Mouse (Mus musculus) liver, embryonic 14.5 days (tissue): ENCODE measurements around the gene Msi1. TPM values are rescaled to one million over a fixed set of nuclear protein-coding genes. Genes with fewer than 3 reads are reported as not detected.
A peak's percentile ranks its signal among the peaks of the same experiment; 100 is the strongest.

ENCODE experiments used
- ATAC-seq: fragments of 200-750 bp; cut with Nextera tagmentation; 2 replicates; pipeline ENCODE4 v1.8.0; 2017; ENCODE audit warnings: moderate number of reproducible peaks, mild to moderate bottlenecking, moderate library complexity; ENCODE audit not compliant: insufficient read depth
- DNase-seq, 3 experiments: peaks; one replicate each; pipeline ENCODE4 v3.0.0-alpha.2; 2012 to 2013; ENCODE audit warnings: low read depth in 3 of 3, low spot score in 3 of 3
- H3K27ac ChIP-seq: fragments of 300-500 bp; sonication (generic); 2 replicates; pipeline ENCODE4 v1.5.1; 2014; ENCODE audit warnings: moderate library complexity, mild to moderate bottlenecking, control low read depth, inconsistent platforms
- H3K27me3 ChIP-seq: fragments of 300-500 bp; sonication (generic); 2 replicates; pipeline ENCODE4 v1.6.1; 2014; ENCODE audit warnings: mild to moderate bottlenecking, low read length, moderate library complexity; ENCODE audit not compliant: control insufficient read depth, insufficient read depth
- H3K36me3 ChIP-seq: fragments of 300-500 bp; sonication (generic); replicated peaks from 2 replicates; pipeline ENCODE4 v1.6.1; 2014; ENCODE audit warnings: low read depth; ENCODE audit not compliant: control insufficient read depth, insufficient read depth
- H3K4me1 ChIP-seq, 2 experiments: fragments of 200-500 bp in 1 of 2; fragments of 300-500 bp in 1 of 2; sonication (generic) in 1 of 2; replicated peaks; 2 replicates each; pipeline ENCODE4 v1.6.1; 2012 to 2014; ENCODE audit warnings: antibody characterized with exemption in 1 of 2, inconsistent platforms in 1 of 2, low read length in 1 of 2; ENCODE audit not compliant: control insufficient read depth in 2 of 2, insufficient read depth in 2 of 2
- H3K4me2 ChIP-seq: fragments of 300-500 bp; sonication (generic); 2 replicates; pipeline ENCODE4 v1.6.1; 2014; ENCODE audit warnings: low read depth, mild to moderate bottlenecking, control low read depth, moderate library complexity
- H3K4me3 ChIP-seq, 2 experiments: fragments of 200-500 bp in 1 of 2; fragments of 300-500 bp in 1 of 2; sonication (generic) in 1 of 2; 2 replicates each; pipeline ENCODE4 v1.5.1; 2012 to 2014; ENCODE audit warnings: low read depth in 2 of 2, low read length in 2 of 2, mild to moderate bottlenecking in 2 of 2, control low read depth in 1 of 2, inconsistent platforms in 1 of 2, moderate library complexity in 1 of 2; ENCODE audit not compliant: insufficient read depth in 1 of 2
- H3K9ac ChIP-seq: fragments of 300-500 bp; sonication (generic); replicated peaks from 2 replicates; pipeline ENCODE4 v1.6.1; 2014; ENCODE audit warnings: mild to moderate bottlenecking, control low read depth, moderate library complexity
- H3K9me3 ChIP-seq: fragments of 300-500 bp; sonication (generic); 2 replicates; pipeline ENCODE4 v1.6.1; 2016; ENCODE audit warnings: low read length, mixed read lengths; ENCODE audit not compliant: control insufficient read depth
- CTCF ChIP-seq: IDR thresholded peaks from 2 replicates; pipeline ENCODE4 v1.5.1; 2016; ENCODE audit warnings: antibody characterized with exemption, low read depth, control low read depth
- EP300 ChIP-seq: IDR thresholded peaks from 2 replicates; pipeline ENCODE4 v1.6.1; 2016; ENCODE audit warnings: antibody characterized with exemption, low read depth
- WGBS: fragments of 180-500 bp; shearing (Covaris S2); extraction: QIAGEN DNeasy Blood & Tissue Kit; methylation state at CpG from one replicate; pipeline ENCODE4 v1.1.7; 2014; ENCODE audit not compliant: insufficient replicate concordance; 5-methylcytosine and 5-hydroxymethylcytosine counted together
- polyA plus RNA-seq, 2 experiments: library from polyadenylated mRNA; depleted of rRNA in 1 of 2; stranded (reverse) in 1 of 2; unstranded in 1 of 2; fragments of >200 nt; fragmentation: Nextera tagmentation in 1 of 2; extraction: Ambion mirVana in 1 of 2; gene quantifications; 2 replicates each; pipeline versions ENCODE4 v1.2.1 to v1.2.3; 2012 to 2014

The Msi1 gene
- polyA plus RNA-seq, 2 experiments, result 0.37 to 0.95 TPM

GRCm38 (mm10) chr5:115476107-115476727, 46.8 kb downstream of the Msi1 start:
- Histone ChIP-seq H3K27ac (no peak overlapping the region), H3K27me3 (no peaks in the 10 kb centered on the region; the same call in 1 of the 2 replicates), H3K4me3 (peak overlapping the region; percentile 9 to 42), H3K36me3 (no peaks in the 10 kb centered on the region), H3K4me2 (peak overlapping the region; percentile 46), H3K9me3 (no peaks in the 10 kb centered on the region), H3K9ac (no peak overlapping the region), H3K4me1 (peaks cover 0 to 8% of the 10 kb centered on the region in 2 experiments; a peak in 1 of 4 replicates)
- DNase-seq, result no peak
- no peak for TF ChIP-seq EP300
- no peak for TF ChIP-seq CTCF
- no peak for ATAC-seq
- 32% methylated on average over 12 of the region's 12 CpGs for WGBS

GRCm38 (mm10) chr5:115479561-115479960, 50.2 kb downstream of the Msi1 start:
- Histone ChIP-seq H3K27me3 (no peaks in the 10 kb centered on the region), H3K4me3 (no peak overlapping the region), H3K27ac (no peak overlapping the region), H3K9me3 (no peaks in the 10 kb centered on the region), H3K36me3 (no peaks in the 10 kb centered on the region), H3K4me1 (peaks cover 0 to 7% of the 10 kb centered on the region in 2 experiments; a peak in 1 of 4 replicates), H3K4me2 (no peak overlapping the region), H3K9ac (no peak overlapping the region)
- ATAC-seq (no peak), DNase-seq (no peak)
- TF ChIP-seq CTCF, result no peak
- TF ChIP-seq EP300, result no peak
- 69% methylated on average over 15 of the region's 15 CpGs for WGBS

- DNase-seq (no peak), ATAC-seq (no peak)
- Histone ChIP-seq H3K27me3 (no peaks in the 10 kb centered on the region), H3K4me3 (peak overlapping the region; percentile 3 to 25; a peak in 2 of 4 replicates), H3K36me3 (no peaks in the 10 kb centered on the region), H3K4me1 (peaks cover 0 to 9% of the 10 kb centered on the region in 2 experiments; a peak in 2 of 4 replicates), H3K4me2 (peak overlapping the region; percentile 50), H3K27ac (no peak overlapping the region), H3K9ac (0 out of 2 replicates have a peak overlapping the region, but pooled peaks have one; percentile 9), H3K9me3 (no peaks in the 10 kb centered on the region)
- TF ChIP-seq EP300 (no peak), CTCF (no peak)
- 36% methylated on average over 27 of the region's 27 CpGs for WGBS
These were observed 50.7 kb downstream of the Msi1 start for GRCm38 (mm10) chr5:115480101-115480500.

- WGBS, result 75% methylated on average over 38 of the region's 38 CpGs
- no peak for TF ChIP-seq EP300
- Histone ChIP-seq H3K27me3 (no peaks in the 10 kb centered on the region), H3K27ac (no peak overlapping the region), H3K4me2 (no peak overlapping the region), H3K9me3 (no peaks in the 10 kb centered on the region), H3K36me3 (no peaks in the 10 kb centered on the region), H3K4me1 (peaks cover 0 to 4% of the 10 kb centered on the region in 2 experiments; a peak in 2 of 4 replicates), H3K9ac (no peak overlapping the region), H3K4me3 (no peak overlapping the region)
- DNase-seq (no peak), ATAC-seq (no peak)
These were observed 53.2 kb downstream of the Msi1 start for GRCm38 (mm10) chr5:115482390-115483265.

- no peak for DNase-seq
- no peak overlapping the region; the same call in 1 of the 2 replicates for H3K4me2 ChIP-seq
- no peaks in the 10 kb centered on the region for H3K27me3 ChIP-seq
- TF ChIP-seq CTCF (peak; percentile 34), EP300 (no peak)
- peaks cover 0 to 5% of the 10 kb centered on the region in 2 experiments; a peak in 3 of 4 replicates for H3K4me1 ChIP-seq
- no peak for ATAC-seq
- H3K27ac ChIP-seq, result no peak overlapping the region
- H3K4me3 ChIP-seq, result no peak overlapping the region
- WGBS, result 52% methylated on average over 6 of the region's 6 CpGs
- H3K36me3 ChIP-seq, result no peaks in the 10 kb centered on the region
- H3K9me3 ChIP-seq, result no peaks in the 10 kb centered on the region
- H3K9ac ChIP-seq, result no peak overlapping the region
These were observed 54.0 kb downstream of the Msi1 start for GRCm38 (mm10) chr5:115483385-115483784.
